Mouse (Mus musculus) lung, postnatal 0 days (tissue): ENCODE results near the gene Mapk13. TPM values are rescaled to one million over a fixed set of nuclear protein-coding genes. Genes with fewer than 3 reads are reported as not detected.
"Not testable (repeated sequence)": the region's sequence is repeated elsewhere in the genome, so short reads cannot be mapped to it uniquely, and the experiment has no call there.

ENCODE experiments used
- ATAC-seq: fragments of 200-750 bp; cut with Nextera tagmentation; 2 replicates; pipeline ENCODE4 v1.8.0; 2017; ENCODE audit warnings: moderate library complexity
- DNase-seq: peaks from one replicate; pipeline ENCODE4 v3.0.0-alpha.2; 2016; ENCODE audit warnings: low spot score
- H3K27ac ChIP-seq: fragments of 300-500 bp; sonication (generic); 2 replicates; pipeline ENCODE4 v1.5.1; 2014; ENCODE audit warnings: antibody characterized with exemption, mild to moderate bottlenecking, low read length, mixed read lengths
- H3K27me3 ChIP-seq: fragments of 300-500 bp; sonication (generic); replicated peaks from 2 replicates; pipeline ENCODE4 v1.6.1; 2014; ENCODE audit warnings: low read length, mixed read lengths; ENCODE audit not compliant: insufficient read depth
- H3K36me3 ChIP-seq: fragments of 300-500 bp; sonication (generic); 2 replicates; pipeline ENCODE4 v1.6.1; 2014; ENCODE audit warnings: low read length, mixed read lengths; ENCODE audit not compliant: insufficient read depth
- H3K4me1 ChIP-seq: fragments of 300-500 bp; sonication (generic); 2 replicates; pipeline ENCODE4 v1.6.1; 2014; ENCODE audit warnings: antibody characterized with exemption, low read depth, low read length, mixed read lengths; ENCODE audit not compliant: insufficient read depth
- H3K4me2 ChIP-seq: fragments of 300-500 bp; sonication (generic); replicated peaks from 2 replicates; pipeline ENCODE4 v1.6.1; 2014; ENCODE audit warnings: low read depth, mild to moderate bottlenecking, low read length, moderate library complexity, mixed read lengths
- H3K4me3 ChIP-seq: fragments of 300-500 bp; sonication (generic); 2 replicates; pipeline ENCODE4 v1.5.1; 2014; ENCODE audit warnings: low read depth, low read length
- H3K9ac ChIP-seq: fragments of 300-500 bp; sonication (generic); replicated peaks from 2 replicates; pipeline ENCODE4 v1.6.1; 2014; ENCODE audit warnings: low read depth, mild to moderate bottlenecking
- H3K9me3 ChIP-seq: fragments of 300-500 bp; sonication (generic); 2 replicates; pipeline ENCODE4 v1.6.1; 2016; ENCODE audit warnings: low read length, mixed read lengths
- CTCF ChIP-seq: IDR thresholded peaks from 2 replicates; pipeline ENCODE4 v1.5.1; 2016; ENCODE audit warnings: antibody characterized with exemption, mild to moderate bottlenecking
- EP300 ChIP-seq: IDR thresholded peaks from 2 replicates; pipeline ENCODE4 v1.6.1; 2016; ENCODE audit warnings: antibody characterized with exemption, mild to moderate bottlenecking, control low read depth
- WGBS: fragments of 180-500 bp; shearing (Covaris S2); extraction: QIAGEN DNeasy Blood & Tissue Kit; methylation state at CpG from one replicate; pipeline ENCODE4 v1.1.7; 2014; 5-methylcytosine and 5-hydroxymethylcytosine counted together
- polyA plus RNA-seq: library from polyadenylated mRNA; unstranded; fragments of >200 nt; fragmentation: Nextera tagmentation; extraction: Ambion mirVana; gene quantifications from 2 replicates; pipeline ENCODE4 v1.2.1, GENCODE M21; 2015

Gene Mapk13
- polyA plus RNA-seq, 1 experiment from 2014 or later, result 46.7 TPM

- no peak overlapping the region for H3K27ac ChIP-seq
Observed at GRCm38 (mm10) chr17:28814529-28815097, 45.5 kb downstream of the Mapk13 start.

GRCm38 (mm10) chr17:28815384-28816004, 46.4 kb downstream of the Mapk13 start:
- 68% methylated on average over 10 of the region's 10 CpGs for WGBS
- H3K4me3 ChIP-seq, result no peak overlapping the region
- no peaks in the 10 kb centered on the region for H3K27me3 ChIP-seq
- H3K4me1 ChIP-seq, result no peaks in the 10 kb centered on the region
- TF ChIP-seq CTCF, result no peak
- no peak for TF ChIP-seq EP300
- H3K4me2 ChIP-seq, result no peak overlapping the region
- ATAC-seq (peak; percentile 47; the same call in 1 of the 2 replicates), DNase-seq (peak; percentile 16)
- no peaks in the 10 kb centered on the region for H3K9me3 ChIP-seq
- no peak overlapping the region for H3K27ac ChIP-seq
- H3K36me3 ChIP-seq, result peaks cover 43% of the 10 kb centered on the region
- no peak overlapping the region for H3K9ac ChIP-seq

More at GRCm38 (mm10) chr17:28814529-28815097, 45.5 kb downstream of the Mapk13 start:
- no peak for DNase-seq
- no peaks in the 10 kb centered on the region for H3K9me3 ChIP-seq
- no peak overlapping the region for H3K9ac ChIP-seq
- ATAC-seq, result no peak
- no peak overlapping the region for H3K4me2 ChIP-seq
- no peaks in the 10 kb centered on the region for H3K27me3 ChIP-seq
- no peaks in the 10 kb centered on the region for H3K4me1 ChIP-seq
- no peak overlapping the region for H3K4me3 ChIP-seq
- peaks cover 39% of the 10 kb centered on the region for H3K36me3 ChIP-seq
- TF ChIP-seq CTCF (no peak), EP300 (no peak)
- WGBS, result 91% methylated on average over 18 of the region's 18 CpGs

DNA sequence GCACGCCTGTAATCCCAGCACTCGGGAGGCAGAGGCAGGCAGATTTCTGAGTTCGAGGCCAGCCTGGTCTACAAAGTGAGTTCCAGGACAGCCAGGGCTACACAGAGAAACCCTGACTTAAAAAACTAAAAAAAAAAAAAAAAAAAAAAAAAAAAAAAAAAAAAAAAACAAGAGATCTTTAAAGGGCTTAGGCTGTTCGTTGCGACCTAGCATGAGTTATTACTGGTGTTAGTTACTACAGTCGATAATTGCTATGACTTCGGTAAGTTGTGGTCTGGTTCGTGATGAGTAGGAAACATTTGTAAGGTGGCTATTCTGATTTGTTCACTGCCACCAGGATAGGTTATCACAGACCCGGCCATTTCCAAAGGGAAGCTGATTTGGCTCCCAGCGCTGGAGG, 47.2 kb downstream of the Mapk13 start:
- not testable (repeated sequence) for H3K27me3 ChIP-seq, H3K9me3 ChIP-seq, H3K4me2 ChIP-seq, H3K27ac ChIP-seq, H3K4me3 ChIP-seq, H3K9ac ChIP-seq, H3K4me1 ChIP-seq, DNase-seq, ATAC-seq
- WGBS, result 90% methylated on average over 10 of the region's 10 CpGs
- H3K36me3 ChIP-seq, result peaks cover 43% of the 10 kb centered on the region

DNA sequence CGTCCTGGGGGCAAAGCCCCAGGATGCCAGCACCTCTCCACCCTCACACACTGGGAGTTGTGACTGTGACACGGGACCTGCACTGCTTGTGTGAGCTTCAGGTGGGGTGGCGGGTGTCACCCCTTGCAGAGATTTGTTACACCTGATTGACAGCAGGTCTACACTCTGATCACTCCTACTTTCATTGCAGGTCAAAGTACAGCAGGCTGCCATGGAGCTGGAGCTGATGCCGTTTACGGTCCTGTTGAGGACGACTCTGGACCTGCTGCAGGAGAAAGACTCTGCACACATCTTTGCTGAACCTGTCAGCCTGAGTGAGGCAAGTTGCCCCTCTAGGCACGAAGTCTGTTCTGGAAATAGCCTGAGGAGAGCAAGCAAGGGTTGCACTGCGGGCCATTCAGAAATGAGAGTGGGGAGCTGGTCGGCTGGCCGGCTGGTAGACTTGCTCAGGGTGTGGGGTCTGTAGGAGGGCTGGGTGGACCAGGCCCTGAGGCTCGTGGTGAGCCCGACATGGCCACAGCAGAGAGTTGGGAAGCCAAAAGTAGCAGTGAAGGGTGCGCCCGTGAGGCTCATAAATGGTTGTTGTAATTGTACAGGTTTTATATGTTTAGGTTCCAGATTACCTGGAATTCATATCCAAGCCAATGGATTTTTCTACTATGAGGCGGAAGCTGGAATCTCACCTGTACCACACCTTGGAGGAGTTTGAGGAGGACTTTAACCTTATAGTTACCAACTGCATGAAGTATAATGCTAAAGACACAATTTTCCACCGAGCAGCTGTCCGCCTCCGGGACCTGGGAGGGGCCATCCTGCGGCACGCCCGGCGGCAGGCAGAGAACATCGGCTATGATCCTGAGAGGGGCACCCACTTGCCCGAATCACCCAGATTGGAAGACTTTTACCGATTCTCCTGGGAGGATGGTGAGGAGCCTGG, 48.0 kb downstream of the Mapk13 start:
- Histone ChIP-seq H3K4me1 (no peaks in the 10 kb centered on the region), H3K4me2 (no peak overlapping the region), H3K36me3 (peaks cover 46% of the 10 kb centered on the region), H3K4me3 (no peak overlapping the region), H3K9ac (no peak overlapping the region), H3K27ac (no peak overlapping the region), H3K27me3 (no peaks in the 10 kb centered on the region), H3K9me3 (no peaks in the 10 kb centered on the region)
- ATAC-seq (no peak), DNase-seq (no peak)
- no peak for TF ChIP-seq EP300
- WGBS, result 94% methylated on average over 25 of the region's 25 CpGs

DNA sequence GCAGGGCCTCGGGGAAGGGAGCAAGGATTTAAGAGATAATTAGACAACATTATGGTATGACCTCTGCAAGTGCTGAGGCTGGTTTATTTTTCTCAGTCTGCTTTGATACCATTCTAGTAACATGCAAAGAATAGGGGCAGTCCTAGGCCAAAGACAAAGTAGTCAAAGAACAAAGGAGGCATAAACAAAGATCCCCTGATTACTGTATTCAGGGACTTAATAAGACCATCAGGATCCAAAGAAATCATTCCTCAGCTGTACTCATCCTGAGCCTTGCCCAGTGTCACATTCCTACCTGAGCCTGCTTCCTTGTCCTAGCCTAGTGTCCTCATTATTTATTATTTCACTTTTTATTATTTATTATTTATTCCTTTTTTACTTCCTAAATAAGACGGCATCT, 51.1 kb downstream of the Mapk13 start:
- Histone ChIP-seq H3K27me3 (no peaks in the 10 kb centered on the region), H3K27ac (no peak overlapping the region), H3K4me1 (no peaks in the 10 kb centered on the region), H3K4me2 (no peak overlapping the region), H3K9ac (no peak overlapping the region), H3K36me3 (peaks cover 48% of the 10 kb centered on the region), H3K4me3 (no peak overlapping the region), H3K9me3 (no peaks in the 10 kb centered on the region)
- no peak for TF ChIP-seq EP300
- no peak for TF ChIP-seq CTCF
- ATAC-seq (no peak), DNase-seq (no peak)
- WGBS, result 82% methylated on average over 2 of the region's 2 CpGs

DNA sequence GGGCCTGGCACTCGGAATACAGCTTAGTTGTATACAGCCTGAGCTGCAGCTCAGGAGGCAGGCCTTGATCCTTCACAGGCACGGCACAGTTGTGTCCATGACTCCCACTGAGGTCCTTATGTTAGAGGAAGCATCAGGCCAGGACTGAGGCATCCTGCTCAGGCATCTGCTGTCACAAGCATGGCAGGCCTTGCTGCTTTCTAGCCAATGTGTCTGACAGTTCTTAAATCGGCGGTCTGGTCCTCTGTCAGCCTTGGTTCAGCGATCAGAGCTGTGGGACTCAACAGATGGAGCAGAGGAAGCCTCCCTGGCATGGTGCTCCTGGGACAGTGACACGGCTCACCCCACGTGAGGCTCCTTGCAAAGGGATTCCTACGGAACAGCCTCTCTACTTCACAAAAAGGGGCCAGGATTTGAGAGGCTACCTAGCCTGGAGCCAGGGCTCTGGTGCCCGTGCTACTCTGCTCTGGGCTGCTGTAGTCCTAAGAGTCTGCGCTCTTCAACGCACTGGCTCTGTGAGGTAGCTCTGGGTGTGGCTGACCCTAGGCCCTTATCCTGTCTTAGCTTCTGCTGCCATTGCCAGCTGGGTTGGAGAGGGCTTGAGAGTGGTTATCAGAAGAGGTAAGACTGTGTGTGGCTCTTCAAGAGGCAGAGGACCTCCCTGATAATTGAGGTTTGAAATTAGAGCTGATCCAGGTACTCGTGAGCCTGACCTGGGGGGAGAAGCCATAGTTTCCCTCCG, 54.1 kb downstream of the Mapk13 start:
- DNase-seq (no peak), ATAC-seq (peak; percentile 44; the same call in 1 of the 2 replicates)
- no peak overlapping the region for H3K9ac ChIP-seq
- no peaks in the 10 kb centered on the region for H3K27me3 ChIP-seq
- H3K4me2 ChIP-seq, result no peak overlapping the region
- no peak overlapping the region for H3K27ac ChIP-seq
- no peaks in the 10 kb centered on the region for H3K9me3 ChIP-seq
- no peaks in the 10 kb centered on the region for H3K4me1 ChIP-seq
- H3K4me3 ChIP-seq, result no peak overlapping the region
- peaks cover 52% of the 10 kb centered on the region for H3K36me3 ChIP-seq
- WGBS, result 79% methylated on average over 13 of the region's 13 CpGs
- TF ChIP-seq CTCF (no peak), EP300 (no peak)
